Mouse (Mus musculus) T-helper 2 cell (primary cell): ENCODE measurements around the gene Tiprl.

Source experiments
- in situ Hi-C: fragments of 300-600 bp; cut with MboI, MseI; formaldehyde crosslinking; loops from one replicate; pipeline ENCODE4 v1.15.1; 2025; ENCODE audit warnings: high pct_unique_total_duplicates

Gene Tiprl

DNA sequence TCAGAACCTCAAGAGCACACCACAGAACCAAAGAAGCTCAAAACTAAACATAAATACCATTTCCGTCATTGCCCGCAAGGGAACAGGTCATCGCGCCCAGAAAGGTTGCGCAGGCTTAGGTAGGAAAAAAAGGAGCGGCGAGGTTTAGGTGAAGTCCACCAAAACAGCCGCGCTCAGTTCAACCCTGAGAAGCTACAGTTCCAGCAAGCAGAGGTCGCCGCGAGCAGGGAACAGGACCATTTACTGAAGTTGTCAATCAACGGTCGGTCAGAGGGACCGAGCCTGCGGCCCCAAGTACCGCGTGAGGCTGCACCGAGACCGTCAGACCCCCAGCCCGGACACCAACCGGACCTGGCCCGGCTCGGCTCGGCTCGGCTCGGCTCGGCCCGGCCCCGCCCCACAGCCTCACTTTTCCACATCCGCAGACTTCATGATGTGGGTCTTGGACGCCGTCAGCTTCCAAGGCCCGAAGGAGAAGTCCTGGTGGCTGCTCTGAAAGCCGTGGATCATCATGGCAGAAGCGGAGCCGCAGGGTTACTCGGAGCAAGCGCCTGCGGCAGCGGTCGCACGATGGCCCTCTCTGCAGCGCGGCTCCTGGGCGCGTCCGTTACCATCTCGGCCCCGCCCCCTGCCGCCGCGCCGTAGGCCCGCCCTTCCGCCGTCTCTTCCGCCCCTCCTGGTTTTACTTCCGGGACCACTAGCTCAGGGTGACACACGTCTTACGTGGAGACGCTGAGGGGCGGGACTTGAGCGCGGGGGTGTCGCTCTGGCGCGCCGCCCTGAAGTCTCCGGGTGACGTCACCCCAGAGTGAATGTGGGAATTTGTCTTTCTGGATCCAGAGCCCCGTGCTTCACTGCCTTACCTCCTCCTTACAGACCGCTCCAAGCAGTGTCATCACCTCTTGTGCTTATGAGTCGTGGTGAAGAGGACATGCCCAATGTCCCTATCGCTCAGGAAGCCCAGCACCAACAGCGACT lies at the start of gene Tiprl:
TSS of gene Tiprl (minus strand) at position 676 of the 978 bp plus-strand sequence.
- in situ Hi-C loops: loop anchor here (5.0 kb wide), 1 partner anchor 39 kb away; no protein-coding TSS in a partner anchor

DNA sequence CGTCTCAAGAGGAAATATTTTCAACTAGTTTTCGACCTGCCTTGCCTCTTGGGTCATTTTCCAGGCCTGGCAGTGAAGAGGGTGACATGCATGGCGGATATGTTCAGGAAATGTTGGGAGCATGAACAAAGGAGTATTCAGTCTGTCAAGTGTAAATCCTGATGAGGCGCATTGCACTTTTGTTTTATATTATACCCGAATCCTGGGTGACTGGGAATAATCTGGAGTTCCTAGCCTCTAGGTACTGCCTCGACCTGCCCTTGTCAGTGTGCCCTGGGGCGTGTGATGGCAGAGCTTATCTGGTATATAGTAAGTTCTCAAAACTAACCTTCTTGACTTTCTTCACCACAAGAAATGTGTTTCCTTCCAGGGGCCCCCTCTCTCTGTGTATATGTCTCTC lies 47.3 kb upstream of the Tiprl start:
- in situ Hi-C loops: no loop called here

DNA sequence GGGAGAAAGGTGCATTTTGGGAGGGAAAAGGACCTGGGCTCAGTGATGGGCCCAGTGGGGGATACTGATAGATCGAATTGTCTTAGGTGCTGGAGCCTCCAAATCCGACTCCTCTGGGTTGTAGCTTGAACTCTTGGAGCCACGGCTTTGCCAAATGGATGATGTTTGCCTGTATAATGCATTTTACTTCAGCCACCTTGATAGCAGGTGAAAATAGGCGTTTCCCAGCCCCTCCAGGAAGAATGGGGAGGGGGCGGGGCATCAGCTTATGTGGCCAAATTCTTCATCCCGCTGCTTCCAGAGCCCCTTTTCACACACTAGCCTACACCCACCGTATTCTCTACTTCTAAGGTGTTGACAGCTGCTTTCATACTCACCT lies 46.2 kb upstream of the Tiprl start:
- in situ Hi-C loops: no loop called here

DNA sequence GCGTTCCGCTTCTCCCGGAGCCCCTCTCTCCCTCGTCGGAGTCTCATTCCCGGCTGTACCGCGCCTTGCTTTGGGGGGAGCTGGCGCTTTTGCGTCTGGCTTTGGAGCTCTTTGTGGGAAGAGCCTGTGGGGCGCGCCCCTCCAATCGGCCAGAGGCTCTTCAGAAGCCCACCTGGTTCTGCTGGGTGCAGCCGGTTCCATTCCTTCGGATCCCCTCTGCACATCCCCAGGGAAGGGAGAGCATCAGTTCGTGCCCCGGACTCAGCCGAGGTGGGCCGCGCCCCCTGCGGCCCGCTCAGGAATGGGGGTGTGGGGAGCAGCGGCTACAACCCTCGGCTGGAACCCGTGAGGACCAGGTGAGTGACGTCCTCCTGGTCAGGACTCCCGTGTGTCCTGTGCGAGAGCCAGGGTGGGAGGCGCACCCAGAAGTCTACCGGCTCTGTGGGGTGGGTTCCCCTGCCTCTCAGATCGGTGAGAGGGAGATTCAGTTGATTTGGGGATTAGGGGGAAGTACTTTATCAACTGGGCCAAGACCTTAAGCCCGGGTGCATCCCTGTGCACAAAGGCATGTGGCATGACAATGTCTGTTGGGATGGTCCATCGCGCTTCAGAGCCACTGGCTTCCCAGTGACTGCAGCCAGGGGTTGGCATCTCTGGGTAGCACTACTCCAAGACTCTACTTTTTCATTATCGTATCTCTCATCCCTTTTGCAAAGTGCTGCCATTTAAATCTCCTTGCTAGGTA lies 45.6 kb upstream of the Tiprl start:
- in situ Hi-C loops: no loop called here

DNA sequence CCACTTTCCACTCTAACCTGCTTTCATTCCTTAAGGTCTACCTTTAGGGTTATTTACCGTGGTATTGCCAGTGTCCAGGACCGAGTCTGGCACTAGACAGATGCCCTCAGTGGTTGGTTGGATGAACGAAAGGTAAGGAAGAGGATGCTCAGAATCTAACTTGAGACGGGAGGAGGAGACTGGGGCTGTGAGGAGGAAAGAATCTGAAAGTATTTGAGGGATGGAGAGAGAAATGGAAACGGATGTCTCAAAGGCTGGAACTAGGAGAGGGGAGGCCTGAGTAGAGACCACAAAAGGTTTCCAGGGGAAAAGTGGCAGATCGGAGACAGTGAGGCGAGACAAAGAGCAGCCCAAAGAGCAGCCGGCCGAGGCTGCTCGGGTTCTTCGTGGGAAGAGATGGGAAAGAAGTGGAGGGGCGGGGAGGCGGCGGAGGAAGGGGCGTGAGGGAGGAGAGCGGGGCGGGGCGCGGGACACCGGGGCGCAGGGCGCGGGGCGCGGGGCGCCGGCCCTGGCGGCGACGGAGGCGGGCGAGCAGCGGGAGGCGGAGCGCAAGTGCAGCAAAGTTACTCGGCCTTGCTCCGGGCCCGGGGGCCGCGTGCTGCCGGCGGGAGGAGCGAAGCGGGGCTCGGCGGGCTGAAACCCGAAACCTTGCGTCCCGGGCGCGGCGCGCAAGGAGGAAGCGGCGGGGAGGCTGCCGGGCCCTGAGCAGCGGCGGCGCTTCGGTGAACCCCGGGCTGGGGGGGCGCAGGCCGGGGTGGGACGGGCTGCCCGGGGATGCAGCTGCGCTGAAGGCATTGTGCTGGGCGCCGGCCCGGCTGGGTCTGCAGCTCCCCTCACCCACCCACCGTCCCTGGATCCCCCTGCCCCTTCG lies 44.8 kb upstream of the Tiprl start:
- in situ Hi-C loops: no loop called here

DNA sequence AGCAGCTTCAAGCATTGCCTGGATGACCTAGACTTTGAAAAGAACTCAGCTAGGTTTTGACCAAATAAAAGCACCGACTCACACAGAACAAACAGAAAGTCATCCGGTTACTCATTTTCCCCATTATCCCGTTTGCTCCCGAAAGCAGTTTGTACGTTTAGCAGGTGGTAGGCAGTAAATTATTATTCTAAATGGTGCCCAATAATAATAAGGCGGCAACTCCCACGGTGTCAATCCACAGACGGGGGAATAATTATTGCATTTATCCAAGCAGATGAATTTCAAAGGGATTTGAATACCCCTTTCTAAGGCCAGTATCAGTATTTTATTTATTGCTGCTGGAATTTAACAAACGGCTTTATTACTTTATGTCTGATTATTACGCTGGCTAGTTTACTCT lies 43.9 kb upstream of the Tiprl start:
- in situ Hi-C loops: no loop called here

DNA sequence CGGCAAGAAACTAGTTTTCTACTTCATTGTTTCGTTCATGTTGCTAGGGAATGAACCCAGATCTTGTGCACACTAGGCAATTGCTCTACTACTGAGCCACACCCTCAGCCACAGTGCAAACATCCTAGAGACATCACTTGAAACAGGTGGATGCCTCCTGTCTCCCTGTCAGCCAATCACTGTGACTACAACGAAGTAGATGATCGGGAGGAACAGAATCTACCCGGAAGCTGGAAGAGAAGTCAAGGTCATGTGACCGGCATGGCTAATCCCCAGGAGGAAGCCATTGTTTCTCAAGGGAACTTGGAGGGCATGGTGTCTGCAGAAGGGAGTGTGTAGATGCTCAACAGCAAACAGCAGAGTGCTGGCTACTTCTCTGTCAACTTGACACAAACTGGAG lies 38.1 kb upstream of the Tiprl start:
- in situ Hi-C loops: no loop called here

DNA sequence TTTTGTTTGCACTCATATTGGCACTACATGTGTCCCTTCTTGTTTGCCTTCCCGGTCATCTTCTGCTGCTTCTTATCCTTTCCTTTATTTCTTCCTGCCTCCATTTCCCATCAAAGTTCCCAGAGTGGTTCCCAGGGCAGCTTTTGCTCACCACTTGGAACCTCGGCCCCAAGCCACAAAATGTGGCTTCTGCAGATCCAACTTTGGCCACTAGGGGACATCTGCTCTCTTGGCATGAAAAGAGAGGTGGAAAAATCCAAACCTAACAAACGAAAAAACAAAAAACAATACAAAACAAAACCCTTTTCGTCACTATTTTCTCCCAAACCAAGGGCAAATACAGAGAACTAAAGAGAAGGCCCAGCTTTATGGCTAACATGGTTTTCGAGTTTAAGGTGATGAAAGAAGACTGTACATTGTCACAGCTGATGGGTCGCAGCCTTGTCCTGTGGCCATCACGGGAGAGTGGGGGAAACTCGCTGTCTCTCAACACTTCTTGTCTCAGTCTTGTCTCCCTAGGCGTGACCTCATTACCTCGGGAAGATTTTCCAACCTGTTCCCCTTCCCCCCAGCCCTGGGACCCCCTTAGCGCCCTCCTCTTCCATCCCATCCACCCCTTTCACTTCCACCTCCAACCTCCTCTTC lies 15.4 kb upstream of the Tiprl start:
- in situ Hi-C loops: no loop called here

DNA sequence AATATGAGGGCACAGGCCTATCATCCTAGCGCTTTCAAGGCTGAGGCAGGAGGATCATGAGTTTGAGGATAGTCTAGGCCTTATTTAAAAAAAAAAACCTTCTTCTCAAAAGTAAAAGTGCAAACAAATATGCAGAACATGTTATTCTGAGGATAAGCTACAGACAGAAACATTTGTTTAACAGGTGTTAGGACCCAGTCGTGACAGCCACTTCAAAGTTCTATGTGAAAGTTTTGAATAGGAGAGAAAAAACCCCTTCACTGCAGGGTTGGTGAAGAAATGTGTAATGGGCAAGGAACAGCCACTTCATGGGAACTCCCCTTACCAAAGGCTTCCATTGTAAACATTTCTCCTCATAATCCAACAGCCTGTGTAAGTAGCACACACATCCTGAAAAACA lies 13.8 kb upstream of the Tiprl start:
- in situ Hi-C loops: no loop called here

DNA sequence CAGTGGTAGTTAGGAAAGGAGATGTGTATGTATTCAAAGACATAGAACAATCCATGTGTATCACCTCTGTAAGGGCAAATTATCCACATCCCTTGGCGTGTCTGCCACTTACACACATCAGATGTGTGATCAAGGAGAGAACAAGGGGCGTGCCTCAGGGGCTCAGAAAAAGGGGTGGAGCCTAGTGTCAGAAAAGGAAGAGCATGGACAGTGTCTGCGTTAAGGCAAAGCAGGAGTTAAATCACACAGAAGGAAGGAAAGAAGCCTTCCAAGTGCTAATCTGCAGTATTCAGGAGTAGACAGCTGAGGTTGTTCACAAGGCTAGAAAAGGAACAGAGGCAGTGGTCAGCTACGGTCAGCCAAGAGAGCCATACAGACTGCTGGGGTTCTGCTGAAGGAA lies 12.0 kb upstream of the Tiprl start:
- in situ Hi-C loops: no loop called here

DNA sequence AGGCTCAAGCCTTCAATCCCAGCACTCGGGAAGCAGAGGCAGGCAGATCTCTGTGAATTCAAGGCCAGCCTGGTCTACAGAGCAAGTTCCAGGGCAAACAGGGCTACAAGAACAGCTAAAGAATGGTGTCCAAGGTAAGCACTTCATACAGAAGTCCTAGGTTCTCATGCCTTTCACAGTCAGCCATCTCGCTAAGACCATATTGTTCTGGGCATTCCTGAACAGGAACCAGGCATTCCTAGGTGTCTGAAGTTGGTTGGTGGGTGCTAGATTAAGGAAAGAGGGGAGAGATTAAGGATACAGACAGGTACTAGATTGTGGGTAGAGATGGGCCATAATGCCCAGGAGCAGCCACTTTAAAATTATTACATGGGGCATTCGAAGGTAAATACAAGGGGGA lies 11.0 kb upstream of the Tiprl start:
- in situ Hi-C loops: no loop called here

DNA sequence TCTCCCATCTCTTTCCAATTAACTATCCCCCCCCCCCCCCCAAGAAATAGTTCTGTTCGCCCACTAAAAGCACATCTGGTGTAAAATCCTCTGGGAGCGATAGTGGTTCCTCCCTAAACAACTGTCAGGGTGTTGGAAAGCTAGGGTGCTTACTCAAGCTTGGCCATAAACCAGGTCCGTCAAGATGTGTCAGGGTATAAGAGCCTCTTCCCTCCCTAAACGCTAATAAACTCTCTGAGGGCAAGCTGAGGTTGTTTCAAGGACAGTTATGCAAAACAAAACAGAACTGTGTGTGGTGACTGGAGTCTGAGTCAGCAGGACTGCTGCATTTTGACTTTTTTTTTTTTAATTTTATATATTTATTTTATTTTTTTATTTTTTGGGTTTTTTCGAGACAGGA lies 10.3 kb upstream of the Tiprl start:
- in situ Hi-C loops: no loop called here

DNA sequence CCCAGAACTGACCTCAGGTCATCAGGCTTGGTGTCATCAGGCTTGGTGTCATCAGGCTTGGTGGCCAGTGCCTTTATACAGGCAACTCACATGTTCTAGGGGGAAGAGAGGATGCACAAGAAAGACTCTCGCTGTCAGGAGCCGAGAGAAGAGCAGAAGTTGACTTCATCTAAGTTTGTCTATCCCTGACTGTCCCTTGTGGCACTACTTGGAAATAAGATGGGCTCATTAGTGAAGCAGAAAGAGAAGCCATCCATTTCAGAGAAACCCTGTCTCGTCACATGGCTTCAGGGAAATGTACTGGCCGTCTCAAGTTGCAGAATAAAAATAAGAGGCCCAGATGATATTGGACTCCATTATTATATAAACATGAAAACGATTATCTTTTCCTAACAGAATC lies 9.8 kb upstream of the Tiprl start:
- in situ Hi-C loops: no loop called here

DNA sequence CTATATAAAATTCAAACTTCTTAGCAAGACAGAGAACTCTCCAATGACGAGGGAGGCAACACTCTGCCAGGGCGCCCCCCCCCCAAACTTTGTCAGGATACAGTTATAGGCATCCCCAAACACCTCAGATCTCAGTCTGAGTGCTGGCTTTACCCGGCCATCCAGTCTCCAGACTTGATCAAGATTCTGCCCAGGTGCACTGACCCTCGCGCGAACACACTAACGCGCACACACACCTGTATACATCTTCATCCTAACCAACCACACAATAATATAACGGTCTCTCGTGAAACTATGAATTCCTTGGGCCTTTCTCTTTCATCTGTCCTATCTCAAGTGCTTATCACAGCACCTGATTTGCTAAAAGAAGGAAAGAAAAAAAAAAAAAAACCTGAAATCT lies 950 bp downstream of the Tiprl start:
- in situ Hi-C loops: loop anchor here (5.0 kb wide), 1 partner anchor 39 kb away; no protein-coding TSS in a partner anchor

DNA sequence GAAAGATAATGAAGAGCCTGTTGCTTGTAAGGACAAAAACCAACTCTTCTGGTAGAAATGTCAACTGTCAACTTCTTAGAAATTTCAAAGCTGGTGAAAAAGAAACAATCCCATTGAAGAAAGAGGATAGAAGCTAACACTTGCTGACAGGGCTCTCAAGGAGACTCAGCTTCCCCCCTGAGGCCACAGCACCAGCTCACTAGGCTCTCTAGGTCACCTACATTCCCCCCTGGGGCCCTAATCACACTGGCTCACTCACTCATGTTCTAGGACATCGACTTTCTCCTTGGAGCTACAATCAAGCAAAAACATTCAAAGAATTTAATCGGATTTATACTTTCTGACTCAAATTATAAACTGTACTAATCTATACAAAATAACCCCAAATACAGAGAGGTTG lies 3.0 kb downstream of the Tiprl start:
- in situ Hi-C loops: no loop called here

DNA sequence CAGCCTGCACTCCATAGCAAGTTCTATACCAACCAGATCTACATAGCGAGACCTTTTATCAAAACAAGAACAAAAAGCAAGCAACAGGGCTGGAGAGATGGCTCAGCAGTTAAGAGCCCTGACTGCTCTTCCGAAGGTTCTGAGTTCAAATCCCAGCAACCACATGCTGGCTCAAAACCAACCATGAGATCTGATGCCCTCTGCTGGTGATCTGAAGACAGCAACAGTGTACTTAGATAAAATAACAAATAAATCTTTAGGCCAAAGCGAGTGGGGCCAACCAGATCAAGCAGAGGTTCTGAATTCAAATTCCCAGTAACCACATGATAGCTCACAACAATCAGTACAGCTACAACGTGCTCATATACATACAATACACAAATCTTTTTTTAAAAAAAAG lies 6.1 kb downstream of the Tiprl start:
- in situ Hi-C loops: no loop called here

DNA sequence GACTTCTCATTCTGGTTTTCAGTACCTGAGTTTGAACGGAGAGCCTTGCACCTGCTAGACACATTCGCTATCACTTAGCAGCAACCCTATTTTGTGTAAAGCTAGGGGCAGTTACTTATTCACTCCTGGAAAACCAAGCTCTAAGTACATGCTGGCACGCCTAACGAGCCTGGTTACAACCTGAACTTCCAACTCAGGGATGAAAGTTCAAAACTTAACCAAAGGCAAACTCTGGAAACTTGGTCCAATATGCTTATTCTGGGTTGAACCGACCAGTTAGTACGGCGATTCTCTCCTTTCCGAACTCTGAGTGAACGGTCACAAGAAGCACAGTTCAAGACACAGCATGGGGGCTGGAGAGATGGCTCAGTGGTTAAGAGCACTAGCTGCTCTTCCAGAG lies 7.2 kb downstream of the Tiprl start:
- in situ Hi-C loops: no loop called here

DNA sequence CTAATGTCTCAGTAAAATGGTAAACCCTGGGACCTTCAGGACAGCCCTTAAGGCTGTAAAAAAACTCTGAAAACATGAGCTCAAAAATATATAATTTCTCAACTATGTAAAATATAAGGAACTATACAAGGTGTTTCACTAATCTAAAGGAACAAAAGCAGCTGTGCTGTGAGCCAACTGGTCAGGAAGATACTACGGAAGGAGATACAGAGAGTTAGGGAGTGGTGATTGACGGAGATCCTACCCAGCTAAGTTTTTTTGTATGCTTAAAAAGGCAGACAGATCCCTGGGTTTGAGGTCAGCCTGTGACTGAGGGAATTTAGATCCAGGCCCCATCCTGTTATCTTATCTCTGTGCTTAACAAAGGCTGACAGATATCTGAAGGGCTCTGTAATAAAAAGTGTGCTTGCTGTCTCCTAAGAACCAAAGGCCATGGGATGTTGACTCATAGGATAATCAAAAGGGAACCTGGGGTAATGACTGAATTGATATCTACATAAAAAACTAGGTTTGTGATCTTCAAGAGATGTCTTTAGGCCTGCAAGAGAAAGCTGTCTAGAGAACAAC lies 19.7 kb downstream of the Tiprl start:
- in situ Hi-C loops: no loop called here

DNA sequence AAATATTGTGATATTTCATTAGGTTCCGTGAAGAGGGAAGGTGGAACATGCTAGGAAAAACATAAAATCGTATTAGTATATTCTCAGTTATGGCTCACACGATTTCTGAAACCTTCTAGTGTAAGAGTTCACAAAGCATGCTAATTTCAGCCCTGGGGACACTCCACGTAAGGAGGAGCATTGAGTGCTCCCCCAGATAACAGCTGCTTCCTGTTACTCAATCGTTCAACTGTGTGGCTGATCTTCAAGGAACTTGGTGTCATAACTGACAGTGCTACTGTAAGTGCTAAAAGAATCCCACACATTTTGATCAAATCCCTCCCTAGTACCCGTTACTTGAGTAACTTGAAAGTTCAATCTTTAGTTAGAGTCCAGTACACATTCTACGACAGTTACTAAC lies 21.0 kb downstream of the Tiprl start:
- in situ Hi-C loops: no loop called here

DNA sequence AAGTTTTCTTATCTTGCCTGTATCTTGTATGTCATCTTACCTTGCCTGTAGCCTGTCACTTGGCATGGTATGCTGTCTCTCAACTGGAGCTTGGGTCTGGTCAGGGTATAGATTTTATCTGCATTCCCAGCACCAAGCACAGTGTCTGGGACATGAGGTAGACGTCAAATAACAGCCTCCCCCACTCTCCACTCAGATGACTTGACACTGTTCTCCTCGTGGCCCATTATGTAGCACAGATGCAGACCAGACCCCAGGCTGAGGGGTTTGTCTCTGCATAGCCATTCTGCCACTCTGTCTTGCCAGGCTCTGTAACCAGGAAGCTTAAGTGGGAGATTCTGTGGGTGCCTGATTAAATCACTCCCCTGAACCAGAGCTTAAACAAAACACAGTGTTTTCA lies 31.2 kb downstream of the Tiprl start:
- in situ Hi-C loops: no loop called here

DNA sequence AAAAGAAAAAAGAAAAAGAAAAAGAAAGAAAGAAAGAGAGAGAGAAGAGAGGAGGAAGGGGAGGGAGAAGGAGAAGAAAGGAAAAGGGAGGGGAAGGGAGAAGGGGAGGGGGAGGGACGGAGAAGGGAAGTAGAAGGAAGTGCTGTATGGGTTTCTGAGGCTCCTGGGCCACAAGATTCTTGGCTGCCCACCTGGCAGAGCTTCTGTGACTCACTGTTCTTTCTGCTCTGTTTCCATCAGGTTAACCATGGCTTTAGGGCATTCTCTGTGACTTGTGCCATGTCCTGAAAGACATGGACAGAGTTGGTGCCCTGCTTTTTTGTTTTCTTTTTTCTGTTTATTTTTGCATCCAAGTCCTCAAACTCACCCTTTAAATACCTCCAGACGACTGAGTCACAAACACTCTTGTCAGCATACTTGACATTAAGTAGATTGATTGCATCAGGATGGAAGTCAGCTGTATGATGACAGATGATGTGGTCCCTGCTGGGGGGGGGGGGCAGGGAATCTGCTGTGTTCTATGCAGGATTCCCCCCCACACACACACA lies 33.2 kb downstream of the Tiprl start:
- in situ Hi-C loops: no loop called here
